Mouse (Mus musculus): ENCODE measurements at regions not wholly inside any gene's neighbourhood (a gene's known extent, or its start where the extent isn't known, plus 50 kb on each side); places are given as distances from the start of the nearest gene placed in this dataset.

- DNase-seq (ENCODE audit: low read depth, low spot score), result peak; percentile 64
These were observed 63.5 kb upstream of the Ndst3 start for GRCm38 (mm10) chr3:123754011-123754610.

DNA sequence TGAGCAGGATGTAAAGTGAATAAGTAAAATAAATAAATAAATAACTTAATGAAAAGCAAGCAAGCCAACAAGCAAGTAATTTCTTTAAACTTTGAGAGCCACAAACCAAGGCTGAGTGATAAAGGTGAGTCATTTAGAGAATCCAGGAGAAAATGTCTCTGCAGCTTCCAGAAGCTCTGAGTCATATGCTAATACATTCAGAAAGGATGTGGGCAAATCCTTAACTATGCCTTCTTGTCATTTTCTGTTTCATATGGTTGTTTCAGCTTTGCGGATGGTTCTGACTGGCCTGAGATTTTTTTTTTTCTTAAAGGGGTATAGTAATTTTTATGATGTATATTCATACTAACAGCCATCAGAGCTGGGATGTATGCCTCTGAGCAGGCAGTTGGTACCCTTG is 64.3 kb upstream of the Ndst3 start:
- peak; percentile 93 for DNase-seq (ENCODE audit: low read depth, low spot score)

DNA sequence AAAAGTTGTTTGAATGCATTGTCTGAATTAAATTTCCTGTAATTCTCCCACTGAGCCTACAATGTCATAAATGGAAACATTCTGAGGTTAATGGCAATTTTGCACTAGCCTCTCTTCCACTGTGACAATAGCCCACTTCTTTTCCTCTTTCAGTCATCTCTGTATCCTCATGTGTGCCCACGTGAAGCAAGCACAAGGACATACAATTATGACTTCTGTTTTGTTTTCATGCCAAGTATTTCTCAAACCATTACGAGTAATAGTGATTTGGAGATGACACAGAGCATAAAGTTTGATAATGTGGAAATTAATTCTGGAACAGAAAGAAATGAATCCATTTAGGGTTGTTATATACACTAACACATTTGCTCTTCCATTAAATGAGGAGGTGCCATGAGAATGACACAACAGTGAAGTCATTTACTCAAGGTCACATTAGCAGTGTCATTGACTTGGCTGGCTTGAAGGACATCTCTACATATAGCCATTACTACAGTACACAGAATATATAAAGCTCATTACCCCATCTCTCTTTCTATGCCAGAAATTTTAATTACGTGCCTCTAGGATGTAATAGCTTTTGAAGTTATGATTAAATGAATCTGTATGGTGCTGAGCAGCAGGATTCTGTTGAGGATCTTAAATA is 75.4 kb upstream of the Ndst3 start:
- no peak for DNase-seq (ENCODE audit: low read depth, low spot score)

- no peak for DNase-seq (ENCODE audit: low read depth, low spot score)
These were observed 75.9 kb upstream of the Ndst3 start for GRCm38 (mm10) chr3:123766557-123766913.

DNA sequence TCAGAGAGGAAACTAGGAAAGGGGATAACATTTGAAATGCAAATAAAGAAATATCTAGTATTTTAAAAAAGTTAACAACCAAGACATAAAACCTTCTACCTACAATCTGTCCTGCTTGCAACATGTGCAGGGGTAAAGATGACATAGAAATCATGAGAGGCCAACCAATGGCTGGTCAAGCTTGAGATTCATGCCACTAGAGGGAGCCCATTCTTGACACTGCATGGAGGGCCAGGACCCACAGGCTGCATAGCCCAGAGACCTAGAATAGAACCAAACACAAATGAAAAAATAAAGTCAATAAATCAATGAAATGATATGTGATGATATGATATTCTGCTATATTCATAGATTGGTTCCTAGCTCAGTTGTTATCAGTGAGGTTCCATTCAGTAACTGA is 89.9 kb upstream of the Ndst3 start:
- peak; percentile 59 for DNase-seq (ENCODE audit: low read depth, low spot score)

DNA sequence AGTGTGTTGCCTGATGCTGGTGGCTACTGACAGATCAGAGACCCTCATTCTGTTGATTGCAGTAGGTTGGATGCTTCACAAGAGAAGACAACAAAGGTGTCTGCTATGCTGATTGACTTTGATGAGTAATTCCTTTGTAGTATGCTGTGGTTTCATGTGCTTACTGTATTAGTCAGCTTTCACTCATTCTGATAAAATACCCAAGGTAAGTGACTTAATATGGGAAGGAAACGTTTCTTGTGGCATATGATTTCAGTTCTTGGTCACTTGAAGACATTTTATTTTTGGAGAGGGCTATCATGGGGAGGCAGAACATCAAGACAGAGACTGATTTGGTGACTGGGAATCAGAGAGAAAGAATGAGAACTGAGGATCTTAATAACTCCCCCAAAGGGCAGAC is 90.9 kb upstream of the Ndst3 start:
- DNase-seq (ENCODE audit: low read depth, low spot score), result no peak

GRCm38 (mm10) chr3:123784127-123784526 is 93.5 kb upstream of the Ndst3 start:
- no peak for DNase-seq (ENCODE audit: low read depth, low spot score)

- no peak for DNase-seq (ENCODE audit: low read depth, low spot score)
These were observed 103.4 kb upstream of the Ndst3 start for GRCm38 (mm10) chr3:123794011-123794410.

DNA sequence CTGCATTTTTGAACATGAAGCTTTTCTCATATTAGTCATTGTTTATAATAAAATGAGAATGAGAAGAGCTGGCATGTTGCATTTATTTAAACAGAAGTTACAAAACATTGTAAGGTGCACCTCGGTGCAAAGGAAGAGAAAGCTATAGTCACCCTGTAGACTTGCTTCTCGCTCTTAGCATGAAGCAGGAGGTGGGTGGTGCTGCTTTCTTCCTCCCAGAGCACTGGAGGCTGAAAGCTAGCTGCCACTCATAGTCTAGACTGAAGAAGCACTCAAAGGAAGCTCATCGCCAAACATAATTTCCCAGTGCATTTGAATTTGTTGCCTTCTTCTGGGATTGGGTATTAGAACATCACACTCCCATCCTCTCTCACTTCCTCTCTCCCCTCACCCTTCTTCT is 114.7 kb upstream of the Ndst3 start:
- no peak for DNase-seq (ENCODE audit: low read depth, low spot score)

DNA sequence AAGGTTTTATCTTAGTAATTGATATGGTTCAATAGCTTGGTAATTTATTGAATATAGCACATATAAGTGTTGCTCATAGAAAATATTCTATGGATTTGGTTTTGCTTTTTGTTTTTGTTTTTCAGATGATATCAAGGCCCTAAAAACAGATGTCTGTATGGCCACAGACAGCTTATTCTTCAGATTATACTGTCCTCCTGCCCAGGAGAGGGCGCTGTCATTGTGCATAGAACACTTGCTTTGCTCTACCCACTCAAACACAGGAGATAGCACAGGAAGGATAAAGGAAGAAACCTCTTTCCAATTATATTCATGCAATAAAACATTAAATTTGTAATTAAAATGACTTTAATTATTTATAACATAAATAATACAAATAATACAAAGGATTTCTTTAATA is 115.4 kb upstream of the Ndst3 start:
- DNase-seq (ENCODE audit: low read depth, low spot score), result peak; percentile 8

- DNase-seq (ENCODE audit: low read depth, low spot score), result no peak
These were observed 115.9 kb upstream of the Ndst3 start for GRCm38 (mm10) chr3:123806546-123806945.

- no peak for DNase-seq (ENCODE audit: low read depth, low spot score)
These were observed 119.6 kb upstream of the Ndst3 start for GRCm38 (mm10) chr3:123810018-123810942.

DNA sequence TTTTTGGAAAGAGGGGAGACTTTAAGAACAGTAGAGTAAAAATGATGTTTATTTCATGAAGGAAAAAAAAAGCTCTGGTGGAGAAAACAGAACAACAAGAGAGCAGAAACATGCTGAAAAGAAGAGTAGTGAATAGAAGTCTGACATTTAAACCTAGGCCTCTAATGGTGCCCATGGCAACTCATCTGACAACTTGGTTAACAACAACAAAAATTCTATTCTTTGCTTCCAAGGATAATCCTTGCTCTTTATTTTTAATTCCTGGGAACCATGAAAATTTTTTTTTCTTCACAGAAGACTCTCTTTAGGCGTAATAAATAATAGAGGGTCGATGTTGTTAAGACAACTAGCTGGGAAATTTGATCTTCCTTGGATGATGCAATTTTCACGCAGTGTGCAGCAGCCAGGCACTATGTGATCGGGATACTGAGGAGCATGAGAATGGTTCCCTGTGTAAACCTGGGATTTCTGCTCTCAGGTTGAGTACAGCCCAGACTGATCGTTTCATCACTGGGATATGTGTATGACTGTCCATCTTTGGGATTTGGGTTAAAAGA is 120.4 kb upstream of the Ndst3 start:
- DNase-seq (ENCODE audit: low read depth, low spot score), result no peak

DNA sequence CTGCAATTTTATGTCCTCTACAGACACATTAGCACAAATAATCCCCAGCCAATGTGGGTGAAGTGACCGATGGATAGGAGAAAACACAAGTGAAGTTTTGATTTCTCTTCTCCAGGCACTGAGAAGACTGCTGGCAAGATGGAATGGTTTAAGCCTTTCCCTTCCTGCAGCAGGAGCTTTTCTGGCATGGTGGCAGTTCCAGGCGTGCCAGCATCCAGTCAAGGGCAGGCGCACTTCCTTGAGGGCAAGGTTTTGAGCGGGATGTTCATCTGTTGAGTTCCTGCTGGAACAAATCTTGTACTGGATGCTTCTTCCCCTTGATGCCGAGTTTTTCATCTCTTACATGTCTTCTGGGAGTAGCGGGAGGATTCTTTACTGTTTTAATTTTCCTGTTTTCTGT is 138.1 kb upstream of the Ndst3 start:
- DNase-seq (ENCODE audit: low read depth, low spot score), result no peak

- no peak for DNase-seq (ENCODE audit: low read depth, low spot score)
These were observed 147.9 kb upstream of the Ndst3 start for GRCm38 (mm10) chr3:123838385-123839170.

DNA sequence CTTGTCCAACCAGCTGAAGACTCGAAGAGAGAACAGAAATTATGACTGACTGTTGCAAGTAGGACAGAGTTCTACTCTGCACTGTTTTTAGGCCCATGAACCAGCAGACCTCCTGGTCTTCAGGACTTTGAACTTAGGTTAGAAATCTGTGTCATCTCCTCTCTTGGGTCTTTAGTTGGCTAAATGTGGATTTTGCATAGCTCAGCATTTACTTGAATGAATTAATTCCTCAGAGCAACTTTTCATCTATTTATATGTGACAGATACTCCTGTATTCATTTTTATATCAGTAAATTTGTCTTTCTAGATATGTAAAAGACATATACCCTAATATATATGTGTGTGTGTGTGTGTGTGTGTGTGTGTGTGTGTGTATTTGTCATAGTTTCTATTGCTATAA is 155.9 kb upstream of the Ndst3 start:
- no peak for DNase-seq (ENCODE audit: low read depth, low spot score)

GRCm38 (mm10) chr3:123848663-123849062 is 158.0 kb upstream of the Ndst3 start:
- DNase-seq (ENCODE audit: low read depth, low spot score), result peak; percentile 51

GRCm38 (mm10) chr3:123852889-123853288 is 162.2 kb upstream of the Ndst3 start:
- no peak for DNase-seq (ENCODE audit: low read depth, low spot score)

GRCm38 (mm10) chr3:123873709-123874108 is 183.1 kb upstream of the Ndst3 start:
- no peak for DNase-seq (ENCODE audit: low read depth, low spot score)

DNA sequence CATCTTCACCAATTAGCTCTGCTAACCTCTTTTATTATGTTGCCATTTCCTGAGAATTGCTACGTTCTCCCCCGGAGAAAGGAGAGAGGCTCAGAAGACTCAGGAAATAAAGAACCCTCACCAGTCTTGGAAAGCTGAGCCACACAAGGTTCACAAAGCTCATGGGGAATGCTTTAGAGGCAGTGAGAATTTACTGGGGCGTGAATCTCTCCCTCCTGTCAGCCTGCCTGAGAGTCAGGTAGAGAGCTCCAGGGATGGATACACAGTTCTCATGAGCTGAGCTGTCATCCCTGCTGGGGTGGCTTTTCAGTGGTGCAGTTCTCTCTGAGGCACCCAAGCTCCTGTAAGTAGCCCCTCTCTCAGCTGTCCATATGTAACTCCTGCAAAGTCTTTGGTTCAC is 203.0 kb upstream of the Ndst3 start:
- no peak for DNase-seq (ENCODE audit: low read depth, low spot score)

DNA sequence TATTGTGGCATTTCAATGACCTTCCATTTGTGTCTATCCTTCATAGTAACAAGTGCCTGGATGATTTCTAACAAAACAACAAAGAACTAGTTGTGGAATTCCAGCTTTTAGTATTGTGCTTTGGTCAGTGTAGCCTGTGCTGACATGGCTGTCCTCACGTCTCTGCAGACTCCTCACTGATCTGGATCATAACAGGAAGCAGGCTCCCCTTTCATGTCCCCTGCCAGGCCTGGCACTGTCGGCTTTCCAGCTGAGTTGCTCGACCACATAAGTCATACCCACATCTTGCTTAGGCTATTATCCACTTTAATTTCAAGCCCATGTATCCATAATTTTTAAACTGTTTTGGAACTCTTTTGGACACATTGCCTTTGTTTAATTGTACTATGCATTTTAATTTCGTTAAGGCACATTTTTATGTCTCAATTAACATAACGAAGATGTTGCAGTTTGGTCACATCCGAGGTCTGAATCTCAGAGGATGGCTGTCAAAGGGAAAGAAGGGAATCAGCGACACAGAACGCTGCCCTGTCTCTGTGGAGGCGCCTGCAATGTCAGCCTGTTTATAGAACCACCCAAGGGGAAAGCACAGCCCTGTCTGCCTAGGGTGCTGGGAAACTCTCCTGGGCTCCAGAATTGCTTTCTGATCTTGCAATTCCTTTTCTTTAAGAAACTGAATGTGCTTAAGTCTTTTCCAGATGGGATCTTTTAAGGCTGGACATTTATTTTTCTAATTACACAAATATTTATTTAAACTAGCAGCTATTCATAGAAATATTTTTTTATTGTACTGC is 215.5 kb upstream of the Ndst3 start:
- DNase-seq (ENCODE audit: low read depth, low spot score), result peak; percentile 3

All from 3T3-L1 (cell line).